Mouse (Mus musculus) forebrain, embryonic 15.5 days (tissue): Measurements from ENCODE around the gene Smyd3. TPM values are rescaled to one million over a fixed set of nuclear protein-coding genes. Genes with fewer than 3 reads are reported as not detected.

Source experiments
- ATAC-seq: fragments of 200-750 bp; cut with Nextera tagmentation; replicated peaks from 2 replicates; pipeline ENCODE4 v1.8.0; 2017; ENCODE audit warnings: mild to moderate bottlenecking, moderate TSS enrichment, moderate library complexity
- H3K27ac ChIP-seq: fragments of 300-500 bp; sonication (generic); replicated peaks from 2 replicates; pipeline ENCODE4 v1.5.1; 2015; ENCODE audit warnings: mild to moderate bottlenecking, inconsistent platforms
- H3K27me3 ChIP-seq: fragments of 300-500 bp; sonication (generic); 2 replicates; pipeline ENCODE4 v1.6.1; 2015; ENCODE audit warnings: inconsistent platforms
- H3K36me3 ChIP-seq: fragments of 300-500 bp; sonication (generic); 2 replicates; pipeline ENCODE4 v1.6.1; 2015; ENCODE audit warnings: mild to moderate bottlenecking, inconsistent platforms
- H3K4me1 ChIP-seq: fragments of 300-500 bp; sonication (generic); 2 replicates; pipeline ENCODE4 v1.6.1; 2015; ENCODE audit warnings: inconsistent platforms
- H3K4me2 ChIP-seq: fragments of 300-500 bp; sonication (generic); replicated peaks from 2 replicates; pipeline ENCODE4 v1.6.1; 2015; ENCODE audit warnings: mild to moderate bottlenecking, inconsistent platforms
- H3K4me3 ChIP-seq: fragments of 300-500 bp; sonication (generic); 2 replicates; pipeline ENCODE4 v1.5.1; 2015; ENCODE audit warnings: mild to moderate bottlenecking, inconsistent platforms
- H3K9ac ChIP-seq: fragments of 300-500 bp; sonication (generic); replicated peaks from 2 replicates; pipeline ENCODE4 v1.6.1; 2015; ENCODE audit warnings: mild to moderate bottlenecking, inconsistent platforms
- H3K9me3 ChIP-seq: fragments of 300-500 bp; sonication (generic); 2 replicates; pipeline ENCODE4 v1.6.1; 2016; ENCODE audit warnings: inconsistent platforms
- WGBS: fragments of 180-500 bp; shearing (Covaris S2); methylation state at CpG from one replicate; pipeline ENCODE4 v1.1.7; 2015; ENCODE audit warnings: mixed read lengths; 5-methylcytosine and 5-hydroxymethylcytosine counted together
- polyA plus RNA-seq: library from polyadenylated mRNA; unstranded; fragments of >200 nt; fragmentation: Nextera tagmentation; extraction: Ambion mirVana; gene quantifications from 2 replicates; pipeline ENCODE4 v1.2.1, GENCODE M21; 2015

The Smyd3 gene
- polyA plus RNA-seq, 1 experiment from 2014 or later = 25.8 TPM

DNA sequence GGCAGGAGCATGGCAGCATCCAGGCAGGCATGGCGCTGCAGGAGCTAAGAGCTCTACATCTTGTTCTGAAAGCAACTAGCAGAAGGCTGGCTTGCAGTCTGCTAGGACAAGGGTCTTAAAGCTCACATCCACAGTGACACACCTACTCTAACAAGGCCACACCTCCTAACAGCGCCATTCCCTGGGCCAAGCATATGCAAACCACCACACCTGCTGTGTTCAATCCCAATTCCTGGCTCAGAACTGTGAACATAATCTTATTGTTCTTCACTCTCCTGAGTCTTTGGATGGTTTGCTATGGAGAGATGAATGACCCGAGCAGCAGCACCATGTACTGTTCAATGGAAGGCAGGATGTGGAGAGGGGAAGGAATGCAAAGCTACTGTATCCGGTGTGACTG lies 559.2 kb downstream of the Smyd3 start:
- Histone ChIP-seq H3K27ac (no peak overlapping the region), H3K9me3 (no peaks in the 10 kb centered on the region), H3K4me2 (no peak overlapping the region), H3K4me1 (no peaks in the 10 kb centered on the region), H3K9ac (no peak overlapping the region), H3K4me3 (no peak overlapping the region), H3K36me3 (no peaks in the 10 kb centered on the region), H3K27me3 (no peaks in the 10 kb centered on the region)
- no peak for ATAC-seq
- WGBS = 80% methylated on average over 4 of the region's 4 CpGs

DNA sequence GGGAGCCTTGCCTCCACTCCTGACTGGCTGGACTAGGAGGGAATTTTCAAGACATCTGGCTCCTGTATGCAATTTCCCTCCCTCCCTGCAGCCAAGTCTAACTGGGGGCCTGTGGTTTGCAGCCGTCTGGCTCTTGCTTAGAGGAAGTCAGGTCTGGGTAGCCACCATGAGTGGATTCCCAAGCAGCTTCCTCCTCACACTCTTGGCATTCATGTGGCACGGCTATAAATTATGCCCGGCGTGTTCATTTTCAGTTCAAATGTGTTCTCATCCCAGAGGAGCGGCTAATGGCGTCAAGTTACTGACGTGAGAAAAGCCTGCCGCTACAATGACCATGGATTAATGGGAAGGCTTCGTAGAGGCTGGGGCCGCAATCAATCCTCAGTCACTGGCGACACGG lies 564.9 kb downstream of the Smyd3 start:
- no peak for ATAC-seq
- WGBS = 76% methylated on average over 12 of the region's 12 CpGs
- no peak overlapping the region for H3K27ac ChIP-seq

GRCm38 (mm10) chr1:178942251-178942963 lies 575.4 kb downstream of the Smyd3 start:
- no peak overlapping the region for H3K4me3 ChIP-seq
- ATAC-seq = no peak
- H3K36me3 ChIP-seq = no peaks in the 10 kb centered on the region
- no peak overlapping the region for H3K4me2 ChIP-seq
- no peaks in the 10 kb centered on the region for H3K9me3 ChIP-seq
- H3K4me1 ChIP-seq = 0 out of 2 replicates have a peak, but pooled peaks cover 2% of the 10 kb centered on the region
- WGBS = 34% methylated on average over 7 of the region's 7 CpGs
- no peak overlapping the region for H3K27ac ChIP-seq
- H3K27me3 ChIP-seq = no peaks in the 10 kb centered on the region
- H3K9ac ChIP-seq = no peak overlapping the region

More for the DNA sequence above, 564.9 kb downstream of the Smyd3 start:
- no peaks in the 10 kb centered on the region for H3K9me3 ChIP-seq
- H3K27me3 ChIP-seq = no peaks in the 10 kb centered on the region
- no peaks in the 10 kb centered on the region for H3K36me3 ChIP-seq
- no peak overlapping the region for H3K9ac ChIP-seq
- no peaks in the 10 kb centered on the region for H3K4me1 ChIP-seq
- H3K4me2 ChIP-seq = no peak overlapping the region
- H3K4me3 ChIP-seq = no peak overlapping the region

- Histone ChIP-seq H3K27ac (no peak overlapping the region), H3K4me3 (no peak overlapping the region), H3K4me2 (no peak overlapping the region), H3K27me3 (no peaks in the 10 kb centered on the region), H3K36me3 (no peaks in the 10 kb centered on the region), H3K4me1 (0 out of 2 replicates have a peak, but pooled peaks cover 2% of the 10 kb centered on the region), H3K9ac (no peak overlapping the region), H3K9me3 (no peaks in the 10 kb centered on the region)
- WGBS = 89% methylated on average over 4 of the region's 4 CpGs
- ATAC-seq = no peak
Measured at GRCm38 (mm10) chr1:178940353-178940752, 577.5 kb downstream of the Smyd3 start.

GRCm38 (mm10) chr1:178936976-178937375 lies 580.9 kb downstream of the Smyd3 start:
- no peaks in the 10 kb centered on the region for H3K9me3 ChIP-seq
- H3K4me3 ChIP-seq = no peak overlapping the region
- no peak overlapping the region for H3K27ac ChIP-seq
- WGBS = 94% methylated on average over 2 of the region's 2 CpGs
- H3K36me3 ChIP-seq = no peaks in the 10 kb centered on the region
- no peaks in the 10 kb centered on the region for H3K27me3 ChIP-seq
- ATAC-seq = no peak
- no peak overlapping the region for H3K4me2 ChIP-seq
- no peaks in the 10 kb centered on the region for H3K4me1 ChIP-seq
- H3K9ac ChIP-seq = no peak overlapping the region

- 78% methylated on average over 4 of the region's 4 CpGs for WGBS
- H3K27me3 ChIP-seq = no peaks in the 10 kb centered on the region
- no peak overlapping the region for H3K4me3 ChIP-seq
- no peaks in the 10 kb centered on the region for H3K9me3 ChIP-seq
- ATAC-seq = no peak
- no peak overlapping the region for H3K9ac ChIP-seq
- no peak overlapping the region for H3K4me2 ChIP-seq
- no peaks in the 10 kb centered on the region for H3K36me3 ChIP-seq
- H3K4me1 ChIP-seq = no peaks in the 10 kb centered on the region
- H3K27ac ChIP-seq = no peak overlapping the region
Measured at GRCm38 (mm10) chr1:178936457-178936856, 581.4 kb downstream of the Smyd3 start.

GRCm38 (mm10) chr1:178933953-178934637 lies 583.7 kb downstream of the Smyd3 start:
- H3K27me3 ChIP-seq = no peaks in the 10 kb centered on the region
- H3K4me3 ChIP-seq = no peak overlapping the region
- no peak overlapping the region for H3K4me2 ChIP-seq
- 64% methylated on average over 6 of the region's 6 CpGs for WGBS
- H3K4me1 ChIP-seq = no peaks in the 10 kb centered on the region
- no peak overlapping the region for H3K27ac ChIP-seq
- H3K36me3 ChIP-seq = no peaks in the 10 kb centered on the region
- ATAC-seq = no peak
- no peaks in the 10 kb centered on the region for H3K9me3 ChIP-seq
- H3K9ac ChIP-seq = no peak overlapping the region

DNA sequence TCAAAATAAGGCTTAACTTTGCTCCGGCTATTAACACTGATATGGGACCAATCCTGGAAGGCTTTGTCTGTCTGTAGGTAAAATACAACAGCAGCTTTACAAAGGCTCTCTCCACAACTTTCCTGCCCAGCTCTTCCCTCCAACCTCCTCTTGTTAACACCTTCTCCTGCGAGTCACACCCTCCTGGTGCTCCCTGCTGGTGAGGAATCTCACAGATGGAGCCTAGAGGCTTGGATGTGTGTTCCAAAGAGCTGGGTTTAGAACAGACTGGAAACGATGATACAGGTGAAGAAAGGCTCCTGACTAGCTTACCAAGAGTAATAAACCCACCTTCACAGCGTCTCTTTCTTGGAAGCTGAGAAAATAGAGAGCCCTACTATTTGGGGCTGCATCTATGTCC lies 588.3 kb downstream of the Smyd3 start:
- Histone ChIP-seq H3K4me2 (no peak overlapping the region), H3K36me3 (no peaks in the 10 kb centered on the region), H3K27me3 (no peaks in the 10 kb centered on the region), H3K9me3 (no peaks in the 10 kb centered on the region), H3K4me1 (no peaks in the 10 kb centered on the region), H3K27ac (no peak overlapping the region), H3K4me3 (no peak overlapping the region), H3K9ac (no peak overlapping the region)
- ATAC-seq = no peak
- whole genome bisulfite sequencing = 72% methylated on average over 4 of the region's 4 CpGs

DNA sequence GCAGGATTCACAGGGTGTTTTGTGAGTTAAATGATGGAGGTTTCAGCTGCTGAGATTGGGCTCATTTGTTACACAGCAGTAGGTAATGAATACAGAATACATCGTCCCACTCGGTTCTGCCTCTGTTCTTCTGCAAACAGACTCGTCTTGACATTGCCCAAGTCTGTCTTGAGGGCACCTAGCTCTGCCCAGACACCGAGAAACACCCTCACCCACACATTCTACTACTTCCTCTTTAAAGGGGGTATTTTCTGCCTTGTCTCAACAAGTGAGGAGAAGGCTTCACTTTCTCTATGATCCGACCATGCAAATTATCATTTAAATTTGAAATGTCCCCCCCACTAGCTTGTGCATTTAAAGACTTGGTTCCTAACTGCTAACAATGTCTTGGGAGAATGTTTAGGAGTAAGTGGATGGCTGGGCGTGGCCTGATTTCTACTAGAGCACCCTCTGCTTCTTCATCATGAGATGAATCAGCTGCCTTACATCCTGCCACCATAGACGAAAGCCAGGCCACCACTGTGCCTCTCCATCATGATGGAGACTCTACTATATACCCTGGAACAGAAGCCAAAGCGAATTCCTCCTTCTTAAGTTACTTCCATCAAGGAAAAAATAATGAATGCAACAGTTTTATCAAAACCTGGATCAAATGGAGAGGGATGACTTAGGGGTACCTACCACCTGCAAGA lies 593.2 kb downstream of the Smyd3 start:
- Histone ChIP-seq H3K4me1 (no peaks in the 10 kb centered on the region), H3K4me2 (no peak overlapping the region), H3K36me3 (no peaks in the 10 kb centered on the region), H3K9me3 (no peaks in the 10 kb centered on the region), H3K9ac (no peak overlapping the region), H3K27ac (no peak overlapping the region), H3K27me3 (no peaks in the 10 kb centered on the region), H3K4me3 (no peak overlapping the region)
- no peak for ATAC-seq
- WGBS = 82% methylated on average over 8 of the region's 8 CpGs

GRCm38 (mm10) chr1:178917194-178917902 lies 600.5 kb downstream of the Smyd3 start:
- H3K4me3 ChIP-seq = no peak overlapping the region
- H3K4me2 ChIP-seq = peak overlapping the region; percentile 11; the same call in 1 of the 2 replicates
- H3K27me3 ChIP-seq = 0 out of 2 replicates have a peak, but pooled peaks cover 7% of the 10 kb centered on the region
- peaks cover 19% of the 10 kb centered on the region for H3K4me1 ChIP-seq
- no peak overlapping the region for H3K27ac ChIP-seq
- H3K9ac ChIP-seq = no peak overlapping the region
- H3K9me3 ChIP-seq = no peaks in the 10 kb centered on the region
- 48% methylated on average over 31 of the region's 31 CpGs for WGBS
- H3K36me3 ChIP-seq = no peaks in the 10 kb centered on the region
- ATAC-seq = 0 out of 2 replicates have a peak, but pooled peaks have one; percentile 6

DNA sequence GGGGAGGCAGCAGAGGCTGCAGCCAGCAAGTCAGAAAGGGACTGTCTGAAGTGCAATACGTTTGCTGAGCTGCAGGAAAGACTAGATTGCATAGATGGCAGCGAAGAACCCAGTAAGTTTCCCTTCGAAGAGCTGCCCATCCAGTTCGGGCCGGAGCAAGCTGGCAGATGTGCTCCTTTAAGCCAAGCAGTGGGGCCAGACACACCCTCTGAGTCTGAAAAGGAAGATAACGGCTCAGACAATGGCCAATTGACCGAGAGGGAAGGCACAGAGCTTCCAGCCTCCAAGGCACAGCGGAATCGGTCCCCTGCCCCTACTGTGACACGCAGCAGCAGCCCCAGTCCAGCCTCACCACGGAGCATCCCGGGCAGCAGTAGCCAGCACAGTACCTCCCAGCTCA lies 602.8 kb downstream of the Smyd3 start:
- peaks cover 19% of the 10 kb centered on the region for H3K4me1 ChIP-seq
- no peaks in the 10 kb centered on the region for H3K9me3 ChIP-seq
- no peak for ATAC-seq
- no peak overlapping the region for H3K27ac ChIP-seq
- H3K27me3 ChIP-seq = 0 out of 2 replicates have a peak, but pooled peaks cover 7% of the 10 kb centered on the region
- H3K36me3 ChIP-seq = no peaks in the 10 kb centered on the region
- no peak overlapping the region for H3K4me2 ChIP-seq
- 50% methylated on average over 12 of the region's 12 CpGs for WGBS
- H3K9ac ChIP-seq = no peak overlapping the region
- H3K4me3 ChIP-seq = no peak overlapping the region
